ENCODE assay signal across 11 mouse cellular contexts in genomic region chr13:51736007-51736911, GRCm38 (mm10). TPM values are rescaled to one million over a fixed set of nuclear protein-coding genes. Genes with fewer than 3 reads are reported as not detected.
DNase-seq lines count a peak whose midpoint lies in the region; ATAC-seq and TF ChIP-seq lines count a peak whose summit lies in the region.
"Had no signal": no experiment of that assay in that cellular context is flagged by ENCODE, and none has a peak within 500 bp of the region (broad histone marks: within the 10 kb centered on the region; RNA-seq: fewer than 3 reads in every experiment).

No protein-coding gene starts in this region.

- TF ChIP-seq CTCF in cerebellum, adult 2 months (IDR thresholded peaks at IDR 0.05; ENCODE audit: borderline replicate concordance, insufficient read depth, low read depth, low read length) = no peak
- TF ChIP-seq CTCF in left cerebral cortex, adult 2 months (IDR thresholded peaks at IDR 0.05) = no peak
- TF ChIP-seq CTCF in forebrain, postnatal 0 days (IDR thresholded peaks at IDR 0.05; ENCODE audit: low read depth) = no peak

- H3K36me3 ChIP-seq in liver, embryonic 16.5 days (ENCODE audit: control insufficient read depth, insufficient read depth) = no peaks in the 10 kb centered on the region
- H3K36me3 ChIP-seq in forebrain, postnatal 0 days (ENCODE audit: insufficient read depth) = no peaks in the 10 kb centered on the region

- no peaks in the 10 kb centered on the region for H3K27me3 ChIP-seq in cerebellum, adult 2 months (ENCODE audit: control insufficient read depth, insufficient read depth, low read length)
- no peaks in the 10 kb centered on the region for H3K27me3 ChIP-seq in liver, embryonic 16.5 days (ENCODE audit: control insufficient read depth, insufficient read depth, low read depth, low read length)
- no peaks in the 10 kb centered on the region for H3K27me3 ChIP-seq in forebrain, postnatal 0 days (ENCODE audit: insufficient read depth, low read length)

- 52% methylated on average over 13 of the region's 13 CpGs for WGBS in cerebellum, adult 2 months
- WGBS in liver, embryonic 16.5 days (ENCODE audit: insufficient replicate concordance) = 26% methylated on average over 13 of the region's 13 CpGs
- WGBS in forebrain, postnatal 0 days = 78% methylated on average over 13 of the region's 13 CpGs

- no peak for TF ChIP-seq POLR2A in cerebellum, adult 2 months (IDR thresholded peaks at IDR 0.05; ENCODE audit: borderline replicate concordance, insufficient read depth, low read length)

- ATAC-seq in activated CD4-positive, CD25-positive, alpha-beta regulatory T cell, adult 4 months = peak; percentile 8
- ATAC-seq in liver, embryonic 16.5 days (ENCODE audit: low read depth) = no peak
- no peak for ATAC-seq in forebrain, postnatal 0 days
- ATAC-seq: hindbrain, embryonic 16.5 days; midbrain, embryonic 16.5 days had no signal

- no peak overlapping the region for H3K4me3 ChIP-seq in cerebellum, adult 2 months (replicated peaks; ENCODE audit: insufficient read depth, low read depth, low read length)
- no peak overlapping the region for H3K4me3 ChIP-seq in left cerebral cortex, adult 2 months
- H3K4me3 ChIP-seq in liver, embryonic 16.5 days (ENCODE audit: low read depth, low read length) = no peak overlapping the region
- no peak overlapping the region for H3K4me3 ChIP-seq in forebrain, postnatal 0 days (ENCODE audit: low read depth, low read length)
- H3K4me3 ChIP-seq: erythroblast, embryonic 14.5 days had no signal

- intact Hi-C loops in left cerebral cortex, adult 2 months (cut with DNase I) = no loop called here
- intact Hi-C loops in left cerebral cortex, postnatal 36 days (cut with DNase I) = no loop called here

- H3K9me3 ChIP-seq in liver, embryonic 16.5 days (replicated peaks; ENCODE audit: control insufficient read depth, low read length) = no peaks in the 10 kb centered on the region
- H3K9me3 ChIP-seq in forebrain, postnatal 0 days (ENCODE audit: low read length) = no peaks in the 10 kb centered on the region

- H3K9ac ChIP-seq in liver, embryonic 16.5 days (ENCODE audit: low read depth, low read length) = peak overlapping the region; percentile 35
- H3K9ac ChIP-seq in forebrain, postnatal 0 days = no peak overlapping the region

- peak; percentile 41 for DNase-seq in cerebellum, adult 11-12 months
- DNase-seq in cerebellum, adult 2 months = no peak
- DNase-seq in left cerebral cortex, adult 2 months (ENCODE audit: extremely low spot score in 1 of 2, low spot score in 2 of 2) = no peak
- DNase-seq in left cerebral cortex, adult 9 months (ENCODE audit: low spot score in 2 of 2) = no peak
- no peak for DNase-seq in left cerebral cortex, postnatal 36 days (ENCODE audit: low spot score in 2 of 2)
- no peak for DNase-seq in forebrain, postnatal 0 days

- no peak overlapping the region for H3K27ac ChIP-seq in cerebellum, adult 2 months (ENCODE audit: insufficient read depth, low read length)
- H3K27ac ChIP-seq in left cerebral cortex, adult 2 months = peak overlapping the region; percentile 53; the same call in 1 of the 2 replicates
- H3K27ac ChIP-seq in liver, embryonic 16.5 days (ENCODE audit: low read length) = peak overlapping the region; percentile 91
- H3K27ac ChIP-seq in forebrain, postnatal 0 days (ENCODE audit: low read depth, low read length) = no peak overlapping the region

- H3K4me2 ChIP-seq in liver, embryonic 16.5 days (ENCODE audit: low read depth, low read length) = 0 out of 2 replicates have a peak overlapping the region, but pooled peaks have one; percentile 11
- H3K4me2 ChIP-seq in forebrain, postnatal 0 days (ENCODE audit: low read depth) = no peak overlapping the region

- H3K4me1 ChIP-seq in cerebellum, adult 2 months (ENCODE audit: control insufficient read depth, insufficient read depth, low read length) = peaks cover 45% of the 10 kb centered on the region
- H3K4me1 ChIP-seq in liver, embryonic 16.5 days (ENCODE audit: control insufficient read depth, low read depth, low read length) = peaks cover 45% of the 10 kb centered on the region
- peaks cover 8% of the 10 kb centered on the region; the same call in 1 of the 2 replicates for H3K4me1 ChIP-seq in forebrain, postnatal 0 days (ENCODE audit: insufficient read depth)

RNA-seq across cellular contexts. Expression of gene Sema4d, which starts 57.3 kb away (rescaled TPM):
- 111 and 116 TPM in 2 replicates for polyA plus RNA-seq in cerebellum, adult 2 months (2012; rRNA removed)
- total RNA-seq in left cerebral cortex, adult 2 months (2021) = 10 to 100 TPM; 69.0 to 83.6 TPM
- 100 to 1,000 TPM; 127 to 150 TPM for polyA plus RNA-seq in activated CD4-positive, CD25-positive, alpha-beta regulatory T cell, adult 4 months (2017; shearing (Covaris generic))
- 3.7 and 4.1 TPM in 2 replicates for polyA plus RNA-seq in liver, embryonic 16.5 days (2015; fragmentation: Nextera tagmentation; extraction: Ambion mirVana)
- 10 to 100 TPM; 91.0 to 94.2 TPM for total RNA-seq in left cerebral cortex, postnatal 36 days (2021)
- total RNA-seq in forebrain, postnatal 0 days (2014; rRNA removed) = 10.2 and 16.5 TPM in 2 replicates
- 9.8 and 14.2 TPM in 2 replicates for polyA plus RNA-seq in forebrain, postnatal 0 days (2015; fragmentation: Nextera tagmentation; extraction: Ambion mirVana)

Comparison
In these comparisons a context has a peak if more than half of its experiments do, and no peak if none do; other contexts are left out.
1. H3K27ac ChIP-seq: peak in left cerebral cortex, adult 2 months (single experiment) and liver, embryonic 16.5 days (single experiment); none in cerebellum, adult 2 months (single experiment) and forebrain, postnatal 0 days (single experiment).